Mouse (Mus musculus) ES-CJ7 (cell line): ENCODE data around the gene Mgat5.

Source experiments
- DNase-seq: peaks from one replicate; pipeline ENCODE4 v3.0.0; 2011; ENCODE audit warnings: low read depth, low spot score

Mgat5 gene

DNA sequence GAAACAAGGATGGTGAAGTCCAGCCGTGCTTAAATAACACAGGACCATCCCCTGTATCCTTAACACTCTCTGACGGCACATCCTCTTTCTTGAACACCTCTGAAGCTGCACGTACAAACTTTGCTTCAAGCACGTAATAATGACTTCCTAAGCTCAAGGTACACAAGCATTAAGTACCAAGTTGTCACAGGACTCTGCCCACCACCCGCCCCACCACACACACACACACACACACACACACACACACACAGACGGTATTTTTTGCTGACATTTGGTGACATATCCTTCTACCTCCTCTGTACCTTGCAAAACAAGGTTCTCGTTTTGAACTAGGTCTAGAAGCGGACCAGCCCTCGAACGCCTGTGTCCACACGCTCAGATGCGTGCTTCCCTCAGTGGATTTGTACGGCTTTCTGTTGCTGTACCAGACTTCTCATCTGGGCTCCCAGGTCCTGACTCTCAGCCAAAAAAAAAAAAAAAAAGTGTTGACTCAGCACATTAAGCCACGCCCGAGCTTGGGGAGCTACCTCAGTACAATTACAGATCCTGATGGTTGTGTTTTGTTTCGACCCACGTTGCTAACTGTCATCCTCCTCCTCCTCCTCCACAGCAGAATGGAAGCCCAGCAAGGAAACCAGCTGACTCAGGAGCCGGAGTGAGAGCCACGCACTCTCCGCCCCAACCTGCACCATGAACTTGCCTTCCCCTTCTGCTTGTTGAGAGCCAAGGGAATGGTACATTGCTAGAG lies 101.4 kb downstream of the Mgat5 start:
- DNase-seq, result peak; percentile 38

DNA sequence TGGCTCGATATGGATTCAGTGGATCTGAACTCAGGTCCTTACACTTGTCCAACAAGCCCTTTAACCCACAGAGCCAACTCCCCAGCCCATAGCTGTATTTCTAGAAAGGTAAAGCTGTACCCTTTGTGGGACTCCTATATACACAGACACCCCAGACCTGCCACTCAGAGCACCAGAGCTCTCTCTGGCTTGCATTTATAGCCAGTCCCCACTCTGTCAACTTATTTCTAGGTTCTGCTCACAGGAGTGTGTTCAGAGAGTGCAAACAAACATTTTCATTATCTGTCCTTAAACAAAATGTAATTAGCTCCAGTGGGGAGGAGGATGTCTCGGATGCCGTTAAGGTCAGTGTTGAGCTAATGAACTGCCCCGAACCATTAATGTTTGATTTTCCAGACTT lies 102.5 kb downstream of the Mgat5 start:
- no peak for DNase-seq

- no peak for DNase-seq
Measured at GRCm38 (mm10) chr1:127308207-127308725, 103.5 kb downstream of the Mgat5 start.

GRCm38 (mm10) chr1:127308989-127309701 lies 104.3 kb downstream of the Mgat5 start:
- no peak for DNase-seq

DNA sequence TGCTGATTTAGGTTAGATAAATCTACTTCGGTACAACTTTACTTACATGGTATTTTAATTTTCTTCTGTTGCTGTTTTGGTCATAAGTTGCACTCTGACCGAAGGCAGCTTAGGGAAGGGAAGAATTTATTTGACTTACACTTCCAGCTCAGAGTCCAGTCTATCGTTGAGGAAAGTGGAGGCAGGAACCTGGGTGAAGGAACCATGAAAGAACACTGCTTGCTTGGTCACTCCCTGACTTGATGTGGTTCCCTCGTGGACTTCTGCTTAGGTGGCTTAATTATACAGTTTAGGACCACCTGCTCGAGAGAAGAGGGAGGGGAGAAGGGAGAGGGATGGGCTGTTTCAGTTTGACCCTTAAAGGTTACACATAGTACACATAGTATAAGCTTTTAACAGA lies 105.2 kb downstream of the Mgat5 start:
- no peak for DNase-seq

GRCm38 (mm10) chr1:127310703-127311102 lies 105.9 kb downstream of the Mgat5 start:
- no peak for DNase-seq

- peak; percentile 71 for DNase-seq
Measured at GRCm38 (mm10) chr1:127313652-127314350, 109.0 kb downstream of the Mgat5 start.

- no peak for DNase-seq
Measured at GRCm38 (mm10) chr1:127315763-127316627, 111.2 kb downstream of the Mgat5 start.

DNA sequence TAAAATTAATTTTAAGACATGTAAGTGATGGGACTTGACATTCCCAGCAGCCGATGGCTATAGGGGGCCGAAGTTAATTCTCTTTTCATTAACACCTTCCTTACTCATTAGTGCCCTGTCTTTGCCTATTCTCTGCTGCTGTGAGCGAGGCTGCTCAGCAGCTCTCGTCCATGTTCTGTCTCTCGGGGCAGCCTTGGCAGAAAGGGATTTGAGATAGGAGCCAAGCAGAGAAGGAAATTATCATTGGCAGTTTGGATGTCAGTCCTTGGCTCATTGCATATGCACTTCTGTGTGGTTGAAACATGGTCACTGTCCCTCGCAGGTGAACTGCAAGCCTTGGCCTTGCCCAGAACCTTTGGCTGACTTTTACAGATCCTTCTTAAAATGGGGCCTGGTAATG lies 111.8 kb downstream of the Mgat5 start:
- no peak for DNase-seq

DNA sequence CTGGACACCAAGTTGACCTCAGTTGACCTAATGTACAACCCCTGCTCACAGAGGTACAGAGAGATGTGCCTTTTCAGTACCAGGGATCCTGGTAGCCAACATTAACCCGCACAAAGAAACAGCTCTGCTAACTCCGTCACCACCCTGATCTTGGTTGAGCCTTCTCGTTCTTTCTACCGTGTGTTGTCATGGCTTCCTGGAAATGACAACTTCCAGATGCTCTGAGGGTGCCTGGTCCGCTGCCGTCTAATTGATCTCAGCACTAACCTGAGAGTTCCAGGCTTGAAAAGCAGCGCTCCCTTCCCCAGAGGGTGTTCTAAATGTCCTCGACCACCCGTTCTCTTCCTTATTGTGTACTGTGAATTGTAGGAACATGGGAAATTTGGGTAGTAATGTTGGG lies 112.7 kb downstream of the Mgat5 start:
- DNase-seq, result no peak

DNA sequence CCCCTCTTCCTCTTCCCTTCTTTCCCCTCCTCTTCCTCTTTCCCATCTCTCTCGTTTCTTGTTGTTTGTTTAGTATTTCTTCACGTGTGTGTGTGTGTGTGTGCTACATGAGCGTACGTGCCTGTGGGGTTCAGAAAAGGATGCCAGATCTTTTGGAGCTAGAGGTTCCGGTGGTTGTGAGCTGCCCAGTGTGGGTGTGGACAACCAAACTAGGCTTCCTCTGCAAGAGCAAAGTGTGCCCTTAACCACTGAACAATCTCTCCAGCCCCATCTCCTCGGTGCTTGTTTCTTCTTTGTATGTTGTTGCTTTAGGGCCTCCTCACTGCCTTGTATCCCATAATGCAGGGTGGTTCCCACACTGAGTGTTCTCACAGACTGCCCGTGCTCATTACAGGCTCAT lies 113.7 kb downstream of the Mgat5 start:
- no peak for DNase-seq

- no peak for DNase-seq
Measured at GRCm38 (mm10) chr1:127319768-127320167, 115.0 kb downstream of the Mgat5 start.

DNA sequence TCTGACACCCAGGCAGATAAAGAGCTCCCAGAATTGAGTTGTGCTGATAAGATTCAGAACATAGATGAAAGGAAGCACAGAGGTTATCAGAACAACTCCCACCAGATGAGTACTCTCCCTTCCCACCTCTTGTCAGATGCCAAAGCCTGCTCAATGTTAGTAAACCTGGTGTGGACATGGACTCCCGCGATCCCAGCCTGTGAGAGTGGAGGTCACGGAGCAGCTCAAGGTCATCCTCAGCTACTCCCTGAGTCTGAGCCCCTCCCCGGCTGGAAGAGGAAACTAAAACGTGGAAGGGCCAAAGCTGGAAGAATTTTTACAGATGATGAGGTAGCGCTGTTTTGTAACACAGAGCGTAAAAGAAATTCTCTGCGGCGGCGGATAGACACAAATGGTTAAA lies 116.1 kb downstream of the Mgat5 start:
- peak; percentile 60 for DNase-seq

GRCm38 (mm10) chr1:127321638-127322037 lies 116.8 kb downstream of the Mgat5 start:
- peak; percentile 33 for DNase-seq

DNA sequence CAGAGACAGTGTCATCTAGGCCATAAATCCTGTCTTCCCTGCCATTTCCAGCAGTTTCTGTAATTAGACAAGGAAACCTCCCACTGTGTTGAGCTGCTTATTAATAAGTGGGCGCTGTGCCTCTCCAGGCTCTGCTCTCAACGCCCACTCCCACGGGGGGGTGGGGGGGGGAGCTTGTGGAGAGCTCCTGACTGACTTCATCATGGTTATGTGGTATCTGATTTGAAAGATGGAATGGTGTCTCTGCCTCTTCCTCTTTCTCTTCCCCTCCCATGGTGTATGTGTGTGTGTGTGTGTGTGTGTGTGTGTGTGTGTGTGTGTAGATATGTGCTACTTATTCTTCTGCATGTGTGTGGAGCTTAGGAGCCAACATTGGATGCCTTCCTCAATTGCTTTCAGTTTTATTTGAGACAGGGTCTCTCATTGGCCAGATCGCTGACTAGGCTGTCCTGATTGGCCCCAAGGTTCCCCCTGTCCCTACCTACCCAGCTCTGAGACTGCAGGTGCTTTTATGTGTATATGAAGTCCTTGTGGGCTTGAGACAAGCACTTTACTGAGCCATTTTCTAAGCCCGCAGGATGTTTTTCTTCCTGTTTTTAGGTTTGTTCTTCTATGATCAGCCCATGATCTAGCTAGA lies 117.5 kb downstream of the Mgat5 start:
- no peak for DNase-seq

- DNase-seq, result no peak
Measured at GRCm38 (mm10) chr1:127325601-127326198, 120.9 kb downstream of the Mgat5 start.

GRCm38 (mm10) chr1:127327773-127328172 lies 123.0 kb downstream of the Mgat5 start:
- DNase-seq, result no peak

DNA sequence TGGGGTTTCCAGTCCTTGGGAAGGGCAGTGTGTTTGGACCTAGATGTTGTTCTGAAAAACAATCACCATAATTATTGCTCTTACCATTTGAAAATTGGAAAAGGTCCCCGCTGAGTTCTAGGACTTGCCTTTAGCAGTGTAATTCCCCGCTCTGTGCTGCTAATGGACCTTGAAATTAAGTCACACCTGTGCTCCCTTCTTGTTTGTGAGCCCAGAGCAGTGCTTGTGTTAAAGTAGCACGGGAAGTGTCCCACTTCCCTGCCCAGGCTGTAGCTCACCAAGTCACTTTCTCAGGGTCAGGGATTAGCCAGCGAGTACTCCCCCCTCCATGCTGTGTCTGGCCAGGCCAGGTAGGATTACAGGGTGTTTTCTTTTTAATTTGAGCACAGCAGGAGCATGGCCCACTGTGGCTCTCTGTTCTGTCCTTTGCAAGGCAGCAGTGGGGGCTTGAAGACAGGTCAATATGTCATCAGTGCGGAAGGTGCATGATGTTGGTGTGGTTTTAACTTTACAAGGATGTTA lies 123.6 kb downstream of the Mgat5 start:
- no peak for DNase-seq

- DNase-seq, result no peak
Measured at GRCm38 (mm10) chr1:127329810-127330209, 125.0 kb downstream of the Mgat5 start.

DNA sequence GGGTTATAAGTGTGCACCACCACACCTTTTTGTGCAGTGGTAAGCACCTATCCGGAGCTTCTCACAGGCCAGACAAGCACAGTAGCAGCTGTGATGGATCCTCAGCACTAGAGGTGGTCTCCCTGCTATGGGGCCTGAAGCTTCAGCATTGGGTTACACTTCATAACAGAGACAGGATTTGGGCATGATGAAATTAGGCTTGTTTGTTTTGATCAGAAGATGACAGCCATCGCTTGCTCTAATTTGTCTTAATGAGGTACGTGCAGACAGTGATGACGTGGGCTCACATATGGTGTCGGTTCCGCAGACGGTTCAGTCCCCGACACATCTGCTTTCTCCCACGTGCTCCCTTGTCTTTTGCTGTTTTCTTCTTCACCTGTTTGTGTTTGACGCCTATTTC lies 132.9 kb downstream of the Mgat5 start:
- no peak for DNase-seq
